Mouse (Mus musculus) liver, adult 2 months (tissue): ENCODE results near the gene Olfr935.

Experiments
- CTCF ChIP-seq: fragments of 200-500 bp; IDR thresholded peaks from 2 replicates; pipeline ENCODE4 v1.5.1; 2011; ENCODE audit warnings: low read depth, low read length, control low read depth
- POLR2A ChIP-seq: fragments of 200-500 bp; IDR thresholded peaks from 2 replicates; pipeline ENCODE4 v1.6.1; 2011; ENCODE audit warnings: low read length, control low read depth; ENCODE audit not compliant: insufficient read depth; ENCODE audit errors: extremely low read depth

- no peak for TF ChIP-seq POLR2A
- TF ChIP-seq CTCF: no peak
These were observed 27.5 kb downstream of the Olfr935 start, which contains the start of gene Olfr933 for GRCm38 (mm10) chr9:38972013-38972412.
